Mouse (Mus musculus) lung, postnatal 14 days (tissue): Measurements from ENCODE around the gene Gm42372.

Experiments
- DNase-seq: peaks from one replicate; pipeline ENCODE4 v3.0.0; 2021

Gene Gm42372

DNA sequence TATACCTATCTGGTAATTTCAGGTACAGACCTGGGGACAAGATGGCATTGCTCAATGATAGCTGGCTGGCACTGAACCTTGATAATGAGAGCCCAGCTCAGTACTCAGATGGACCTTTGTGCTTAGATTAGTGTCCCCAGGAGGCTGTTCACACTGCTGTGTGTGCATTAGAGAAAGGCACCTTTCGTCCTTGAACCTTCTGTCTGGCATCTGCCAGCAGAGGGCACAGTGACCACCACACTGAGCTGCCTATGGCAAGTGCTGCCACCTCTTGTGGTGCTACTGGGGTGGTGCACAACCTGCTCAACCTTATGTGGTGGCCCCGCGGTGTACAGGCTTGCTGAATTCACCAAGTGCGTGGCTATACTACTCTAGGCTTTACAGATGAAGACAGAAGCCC lies 24.4 kb downstream of the Gm42372 start:
- no peak for DNase-seq

DNA sequence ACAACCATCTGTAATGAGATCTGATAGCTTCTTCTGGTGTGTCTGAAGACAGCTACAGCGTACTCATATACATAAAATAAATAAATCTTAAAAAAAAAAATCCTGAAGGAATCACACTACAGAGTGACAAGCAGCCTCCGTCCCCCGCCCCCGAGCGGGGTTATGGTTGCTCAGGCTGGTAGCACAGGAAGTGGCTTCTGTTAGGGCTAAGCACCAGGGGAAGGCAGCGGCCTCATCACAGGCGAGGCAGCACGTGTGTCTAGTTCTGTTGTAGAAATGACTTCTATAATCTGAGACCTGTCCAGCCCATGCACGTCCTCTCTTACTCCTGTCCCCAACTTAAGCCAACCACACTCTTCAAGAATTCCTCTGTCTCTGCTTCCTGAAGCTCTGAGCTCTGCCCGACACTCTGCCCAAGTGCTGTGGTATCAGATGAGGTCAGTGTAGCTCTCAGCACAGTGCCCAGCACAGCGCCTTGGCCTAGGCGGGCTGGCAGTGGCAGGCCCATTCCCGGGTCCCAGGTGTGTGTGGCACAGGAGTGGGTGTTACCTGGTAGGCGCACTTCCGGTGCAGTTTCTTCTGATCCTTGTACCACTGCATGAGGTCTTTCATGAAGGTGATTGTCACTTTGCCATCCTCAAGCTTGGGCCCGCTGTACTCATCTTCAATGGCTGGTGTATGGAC lies 26.6 kb downstream of the Gm42372 start:
- no peak for DNase-seq

DNA sequence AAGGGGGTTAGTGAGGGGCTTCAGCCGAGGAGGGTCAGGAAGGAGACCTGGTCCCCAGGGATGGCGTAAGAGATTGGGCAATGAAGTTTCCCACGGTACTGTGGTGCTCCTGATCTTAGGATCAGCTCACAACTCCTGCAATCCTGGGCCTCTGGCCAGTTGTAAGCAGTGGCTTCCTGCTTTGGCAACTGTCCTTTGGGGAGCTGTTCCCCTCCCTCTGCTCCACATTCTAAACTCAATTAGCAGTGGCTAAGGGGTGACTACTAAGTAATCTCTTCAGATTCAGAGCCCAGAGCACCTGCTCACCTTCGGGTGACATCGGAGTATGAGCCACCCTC lies 27.1 kb downstream of the Gm42372 start:
- no peak for DNase-seq

DNA sequence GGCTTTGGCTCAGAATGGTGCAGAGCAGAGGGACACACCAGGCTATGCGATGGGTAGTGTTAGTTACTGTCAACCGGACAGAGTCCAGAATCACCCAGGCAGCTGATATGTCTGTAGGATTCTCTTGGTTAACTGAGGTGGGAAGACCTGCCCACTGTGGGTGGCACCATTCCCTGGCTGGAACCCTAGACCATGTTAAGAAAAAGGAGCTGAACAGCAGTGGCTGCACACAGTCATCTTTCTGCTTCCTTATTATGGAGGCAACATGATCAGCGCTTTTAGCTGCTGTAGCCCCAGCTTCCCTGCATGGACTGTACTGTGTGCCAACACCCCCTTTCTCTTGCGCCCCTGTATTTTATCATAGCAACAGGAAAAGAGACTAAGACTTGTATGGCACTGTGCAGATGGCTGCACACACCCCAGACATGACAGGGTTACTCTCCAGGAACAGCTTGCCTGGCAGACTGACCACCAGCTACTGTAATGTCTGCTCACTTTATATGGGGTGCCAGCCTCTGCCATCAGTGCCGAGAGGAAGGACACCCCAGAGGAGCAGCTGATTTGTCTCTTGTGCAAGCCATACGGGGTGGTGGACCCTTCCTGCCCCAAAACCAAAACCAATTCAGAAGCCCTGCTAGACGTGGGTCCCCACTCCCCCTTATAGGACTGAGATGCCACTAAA lies 29.2 kb downstream of the Gm42372 start:
- DNase-seq = no peak

DNA sequence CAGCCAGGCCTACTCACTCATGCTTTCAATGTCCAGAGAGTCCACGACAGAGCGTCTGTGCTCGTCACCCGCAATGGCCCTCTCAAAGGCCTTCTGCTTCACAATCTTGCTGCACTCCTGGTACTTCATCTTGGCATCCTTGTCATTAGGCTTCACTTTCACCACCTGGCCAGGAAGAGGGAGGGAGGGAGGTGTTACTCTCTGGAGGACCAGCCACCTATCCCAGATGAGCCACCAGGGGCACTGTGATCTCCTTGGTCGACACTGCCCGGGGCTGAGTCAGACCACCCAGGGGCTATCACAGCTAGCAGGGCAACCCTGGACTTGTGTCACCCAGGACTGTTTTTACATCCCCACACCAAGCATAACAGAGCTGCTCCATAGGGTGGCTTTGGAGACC lies 32.5 kb downstream of the Gm42372 start:
- DNase-seq = no peak

DNA sequence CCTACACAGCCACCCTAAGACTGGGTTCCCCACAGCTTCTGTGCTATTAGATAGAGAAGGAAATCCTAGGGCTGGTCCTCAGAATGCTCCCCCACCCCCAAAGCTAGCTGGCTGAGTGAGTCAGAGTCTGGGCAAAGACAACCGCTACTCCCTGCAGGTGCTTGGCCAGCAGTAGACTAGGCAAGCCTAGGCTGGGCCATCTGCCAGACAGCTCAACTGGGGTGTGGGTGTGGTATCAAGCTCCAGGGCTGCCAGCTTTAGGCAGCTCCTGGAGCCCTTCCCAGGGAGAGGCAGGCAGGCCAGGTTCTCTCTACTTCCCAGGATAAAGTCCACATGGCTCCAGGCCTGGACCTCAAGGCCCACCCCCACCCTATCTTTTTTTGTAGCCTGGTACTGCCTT lies 34.1 kb downstream of the Gm42372 start:
- DNase-seq = peak; percentile 84

DNA sequence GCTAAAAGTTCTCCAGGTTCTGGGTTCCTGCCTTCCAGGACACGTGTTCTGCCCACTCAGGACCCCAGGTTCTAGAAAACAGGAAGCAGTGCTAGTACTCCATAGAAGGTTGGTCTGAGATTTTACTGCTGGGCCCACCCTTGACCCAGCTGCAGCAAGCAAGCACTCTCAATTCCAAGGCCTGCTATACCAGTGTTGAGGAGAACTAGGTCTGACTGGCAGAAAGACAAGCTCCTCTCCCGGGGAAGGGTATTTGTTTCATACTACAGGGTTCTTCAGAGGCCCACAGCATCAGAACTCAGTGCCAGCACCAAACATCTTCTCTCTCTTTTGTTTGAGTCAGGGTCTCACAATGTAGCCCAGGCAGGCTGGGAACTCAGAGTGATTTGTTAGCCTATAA lies 35.0 kb downstream of the Gm42372 start:
- DNase-seq = no peak

DNA sequence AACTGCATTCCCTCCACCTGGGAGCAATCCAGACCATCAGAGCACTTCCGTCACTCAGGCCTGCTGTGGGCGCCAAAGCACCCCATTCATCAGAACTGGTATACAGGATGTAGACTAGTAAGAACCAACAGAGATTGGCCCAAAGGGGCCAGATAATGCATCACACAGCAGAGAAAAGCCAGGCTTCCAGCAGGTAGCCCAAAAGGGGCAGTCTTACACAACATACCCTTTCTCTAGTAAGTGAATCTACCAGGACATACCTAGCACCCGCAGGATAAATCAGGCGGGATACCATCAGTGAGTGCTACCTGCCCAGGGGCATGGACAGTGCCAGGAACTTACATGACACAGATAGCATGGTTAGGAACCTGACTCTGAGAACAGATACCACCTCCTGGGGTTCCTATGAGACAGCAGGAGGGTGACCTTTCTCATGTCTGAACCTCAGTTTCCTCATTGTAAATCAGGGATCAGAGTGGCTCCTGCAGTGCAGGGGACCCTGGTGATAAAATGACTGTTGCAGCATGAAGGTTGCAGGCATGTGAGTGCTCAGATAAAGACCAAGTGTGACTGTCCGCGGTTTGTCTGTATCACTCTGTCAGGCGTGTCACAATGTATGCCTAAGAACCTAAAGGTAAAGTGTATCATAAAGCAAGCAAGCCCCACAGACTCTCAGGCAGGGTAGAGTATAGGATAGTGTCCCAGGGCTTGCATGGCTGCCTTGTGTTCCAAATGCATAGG lies 36.7 kb downstream of the Gm42372 start:
- DNase-seq = no peak

DNA sequence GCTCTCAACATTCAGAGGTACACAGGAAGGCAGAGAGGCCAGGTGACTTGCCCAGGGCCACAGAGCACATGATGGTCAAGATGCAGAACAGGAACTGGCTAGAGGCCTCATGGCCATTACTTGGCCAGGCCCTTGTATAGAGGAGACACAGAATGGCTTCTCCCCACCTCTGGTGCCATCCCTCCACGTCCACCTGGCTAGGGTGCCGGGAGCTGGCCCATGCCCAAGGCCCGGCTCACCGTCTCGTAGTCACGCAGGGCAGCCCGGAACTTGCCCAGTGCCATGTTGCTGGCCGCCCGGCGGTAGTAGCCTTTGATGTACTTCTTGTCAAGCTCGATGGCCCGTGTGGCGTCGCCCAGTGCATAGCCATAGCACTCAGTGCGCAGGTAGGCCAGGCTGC lies 39.3 kb downstream of the Gm42372 start:
- DNase-seq = no peak

DNA sequence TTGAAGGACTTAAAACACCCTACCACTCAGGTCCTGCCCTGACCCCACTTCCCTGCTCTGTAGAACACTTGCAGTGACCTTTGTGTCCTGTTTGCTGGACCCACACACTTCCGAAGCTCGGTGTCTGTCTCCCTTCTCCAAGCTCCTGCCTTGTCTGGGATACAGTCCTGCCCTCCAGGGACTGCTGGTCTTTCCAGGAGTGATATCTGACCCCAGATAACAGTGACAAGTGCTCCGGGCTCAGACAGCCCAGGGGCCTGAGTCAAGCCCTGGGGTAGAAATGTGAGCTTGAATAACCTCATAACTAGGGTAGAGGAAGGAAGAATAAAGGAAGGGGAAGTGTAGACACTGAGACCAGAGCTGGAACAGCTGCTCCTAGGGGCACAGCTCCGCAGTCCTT lies 40.8 kb downstream of the Gm42372 start:
- no peak for DNase-seq

DNA sequence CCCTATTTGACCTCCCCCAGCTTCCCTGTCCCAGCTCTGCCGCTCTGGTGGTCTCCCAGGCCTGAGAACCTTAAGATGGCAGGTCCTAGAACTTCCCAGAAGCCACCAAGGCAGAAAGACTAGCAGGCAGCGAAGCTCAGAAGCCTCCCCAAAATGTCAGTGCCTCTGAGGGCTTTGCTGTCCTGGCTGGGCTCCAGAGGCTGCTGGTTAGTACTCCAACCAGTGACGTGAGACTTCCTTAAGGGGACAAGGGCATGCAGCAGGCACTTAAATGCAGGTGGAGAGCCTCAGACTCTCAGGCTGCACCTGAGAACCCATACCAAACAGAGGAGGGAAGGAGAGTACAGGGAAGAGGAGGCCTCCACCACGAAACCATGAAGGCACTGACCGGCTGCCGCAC lies 41.3 kb downstream of the Gm42372 start:
- peak; percentile 61 for DNase-seq

DNA sequence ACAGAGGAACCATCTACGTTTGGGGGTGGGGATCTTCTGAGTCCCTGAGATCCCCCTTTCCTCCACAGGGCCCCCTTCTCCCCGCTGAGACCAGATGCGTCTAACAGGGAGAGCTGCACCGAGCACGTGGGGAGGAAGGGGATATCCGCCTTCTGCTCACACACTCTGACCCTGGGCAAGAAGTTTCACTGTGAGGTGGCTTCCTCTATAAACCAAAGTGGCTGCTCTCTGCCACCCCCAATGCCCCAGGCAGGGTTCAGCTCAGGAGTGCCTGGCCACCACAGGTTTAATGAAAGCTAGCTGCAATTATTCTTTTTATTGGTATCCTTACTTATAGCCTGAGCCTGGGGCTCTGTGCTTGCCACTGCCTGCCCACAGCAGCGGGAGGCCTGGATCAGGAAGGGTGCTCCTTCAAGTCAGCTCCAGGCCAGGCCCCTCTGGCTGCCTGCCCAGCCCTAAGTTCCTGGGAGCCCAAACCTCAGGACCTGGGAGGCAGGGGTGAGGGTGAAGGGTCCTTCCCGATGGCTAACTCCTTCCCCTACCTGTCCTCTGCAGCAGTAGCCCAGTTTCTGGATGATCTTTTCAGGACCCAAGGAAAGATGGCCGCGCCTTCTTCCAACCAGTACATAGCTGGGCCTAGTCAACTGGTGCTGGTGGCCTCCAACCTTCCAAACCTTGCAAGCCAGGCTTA lies 42.1 kb downstream of the Gm42372 start:
- DNase-seq = peak; percentile 23

DNA sequence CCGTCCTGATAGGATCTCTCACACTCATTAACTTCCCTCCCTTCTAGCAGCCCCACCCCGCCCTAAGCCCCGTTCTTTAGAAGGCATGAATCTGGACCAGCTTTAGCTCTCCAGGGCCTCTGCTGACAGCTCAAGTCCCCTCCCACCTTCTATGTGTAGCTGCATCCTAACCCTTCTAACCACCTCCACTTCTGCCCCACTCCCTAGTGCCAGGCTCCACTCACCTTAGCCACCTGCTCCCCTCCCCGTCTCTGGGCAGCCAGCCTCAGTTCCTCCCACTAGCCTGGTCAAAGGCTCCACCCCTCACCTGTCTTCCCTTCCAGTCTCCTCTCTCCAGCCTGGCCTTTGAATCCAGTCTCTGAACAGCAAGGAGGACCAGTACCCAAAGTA lies 42.6 kb downstream of the Gm42372 start:
- DNase-seq = no peak

DNA sequence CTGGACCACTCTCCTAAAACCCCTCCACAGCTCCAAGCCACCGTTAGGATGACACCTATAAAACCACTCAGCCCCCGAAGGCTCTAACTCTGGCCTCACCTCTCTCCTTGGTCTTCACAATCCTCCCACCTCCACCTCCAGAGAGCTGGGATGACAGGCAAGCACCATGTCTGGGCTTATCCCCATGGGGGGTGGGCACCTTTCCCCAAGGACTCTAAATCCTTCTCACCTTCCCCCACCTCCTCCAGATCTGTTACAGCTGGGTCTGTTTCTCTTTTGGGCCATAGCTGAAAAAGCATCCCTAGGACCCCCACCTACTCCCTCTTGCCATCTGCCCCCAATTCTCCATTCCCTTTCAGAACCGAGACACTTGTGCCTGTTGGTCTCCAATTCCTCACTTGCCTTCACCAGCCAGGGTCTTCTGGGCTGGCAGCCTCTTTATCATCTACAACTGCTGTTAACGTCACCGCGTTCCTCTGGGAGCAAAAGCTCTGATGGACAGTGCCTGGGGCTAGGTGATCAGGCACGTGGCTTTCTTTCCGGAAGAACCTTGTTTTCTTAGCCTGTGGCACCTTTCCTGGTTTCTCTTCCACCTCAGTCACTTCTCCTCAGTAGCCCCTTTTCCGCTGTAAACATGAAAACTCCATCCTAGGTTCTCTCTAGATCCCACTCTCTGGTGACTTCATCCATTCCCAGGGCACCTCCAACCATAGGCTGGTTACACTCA lies 43.2 kb downstream of the Gm42372 start:
- DNase-seq = no peak

DNA sequence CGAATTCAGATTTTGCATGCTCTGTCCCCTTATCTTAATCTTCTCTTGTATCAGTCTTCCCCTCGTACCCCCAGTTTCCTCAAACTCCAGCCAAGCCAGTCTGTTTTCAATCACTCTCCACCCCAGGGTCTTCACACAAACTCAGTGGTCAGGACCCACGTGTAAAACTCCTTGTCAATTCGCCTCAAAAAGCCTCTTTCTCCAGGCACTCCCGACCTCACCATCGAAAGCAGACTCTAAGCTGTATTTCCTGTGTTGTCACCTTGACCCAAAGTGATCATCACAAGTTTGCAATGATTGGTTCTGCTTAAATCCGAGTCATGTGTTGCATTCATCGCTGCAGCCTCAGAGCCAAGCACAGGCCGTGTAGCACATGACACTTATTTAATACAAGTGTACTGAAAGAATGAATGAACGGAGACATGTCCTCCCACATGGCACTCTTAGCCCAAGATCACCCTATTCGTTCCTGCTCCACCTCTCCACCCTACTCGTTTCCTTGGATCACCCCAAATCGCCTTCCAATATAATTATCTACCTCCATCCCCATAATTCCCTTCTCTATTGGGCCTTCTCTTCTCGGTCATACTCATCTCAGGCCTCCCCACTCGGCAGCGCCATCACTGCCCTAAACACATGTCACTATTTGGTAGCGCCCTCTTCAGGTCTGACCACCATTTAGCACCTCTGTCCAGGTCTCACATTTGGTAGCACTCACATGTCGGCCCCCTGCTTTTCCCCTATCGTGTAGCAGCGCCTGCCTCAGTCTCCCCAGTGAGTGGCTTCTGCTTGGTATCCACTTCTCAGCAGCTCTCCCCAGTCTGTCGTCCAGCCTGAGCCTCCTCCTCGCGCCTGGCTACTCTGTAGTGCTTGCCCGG lies 44.1 kb downstream of the Gm42372 start:
- DNase-seq = no peak

DNA sequence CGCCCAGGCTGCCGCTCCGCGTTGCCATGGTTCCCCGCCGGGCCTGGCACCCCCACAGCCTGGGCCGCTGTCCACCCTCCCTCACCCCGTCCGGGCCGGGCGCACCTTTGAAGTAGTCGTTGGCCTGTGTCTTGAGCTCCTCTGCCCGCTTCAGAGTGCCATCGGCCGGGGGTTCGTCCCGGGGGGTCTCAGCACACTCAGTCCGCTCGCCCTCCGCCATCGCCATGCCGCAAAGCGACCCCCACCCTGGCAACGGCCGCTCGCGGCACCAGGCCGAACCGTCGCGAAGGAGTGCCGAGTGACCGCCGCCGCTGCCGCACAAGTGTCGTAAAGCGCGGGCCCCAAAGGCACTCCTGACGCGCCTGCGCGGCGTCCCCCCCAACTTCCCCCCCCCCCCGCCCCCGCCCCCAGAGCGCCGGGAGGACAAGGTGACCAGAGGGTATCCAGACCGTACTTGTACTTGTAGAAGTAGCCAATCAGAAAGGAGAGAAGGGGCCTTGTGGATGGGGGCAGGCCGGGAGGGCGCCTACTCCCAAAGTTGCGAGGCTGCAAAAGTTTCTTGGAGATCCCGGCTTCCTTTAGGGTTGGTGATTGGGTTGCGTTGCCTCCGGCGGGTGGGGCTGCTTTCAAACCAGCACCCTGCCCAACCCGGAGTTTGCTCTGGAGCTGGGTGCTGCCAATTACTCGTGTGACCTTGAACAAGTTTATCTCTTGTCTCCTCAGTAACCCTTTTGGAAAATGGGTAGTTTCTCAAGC lies 44.9 kb downstream of the Gm42372 start, which contains the start of gene Ppp5c:
Gene Ppp5c, minus strand, starts transcription at position 337 of the 756 bp plus-strand sequence.
- peak; percentile 88 for DNase-seq

DNA sequence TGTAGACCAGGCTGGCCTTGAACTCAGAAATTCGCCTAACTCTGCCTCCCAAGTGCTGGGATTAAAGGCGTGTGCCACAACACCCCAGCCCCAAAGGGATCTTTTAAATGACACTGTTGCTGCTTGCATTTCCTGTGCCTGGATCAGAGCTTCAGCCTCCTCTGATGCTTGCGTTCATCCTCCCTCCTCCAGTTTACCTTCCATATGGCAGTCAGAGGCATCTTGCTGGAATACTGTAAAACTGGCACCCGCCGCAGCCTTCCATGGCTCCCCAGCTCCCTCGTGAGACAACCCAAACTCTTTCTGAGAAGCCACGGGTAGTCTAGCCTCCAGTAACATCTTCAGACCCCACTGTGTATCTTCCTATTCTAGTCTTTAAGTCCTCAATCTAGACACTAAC lies 46.0 kb downstream of the Gm42372 start:
- DNase-seq = no peak

DNA sequence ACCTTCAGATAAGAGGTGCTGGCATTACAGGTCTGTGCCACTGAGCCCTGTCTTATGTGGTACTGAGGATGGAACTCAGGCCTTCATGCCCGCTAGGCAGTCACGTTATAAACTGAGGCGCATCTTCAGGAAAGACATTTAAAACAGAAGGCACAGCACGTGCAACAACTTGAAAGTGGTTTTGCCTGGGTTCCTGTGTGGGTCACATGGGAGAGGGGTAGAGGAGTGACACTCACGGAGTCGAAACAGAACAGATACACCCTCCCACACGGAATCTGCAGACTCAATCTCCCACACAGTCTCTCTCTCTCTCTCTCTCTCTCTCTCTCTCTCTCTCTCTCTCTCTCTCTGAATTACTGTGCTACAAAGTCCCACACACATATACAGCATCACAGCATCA lies 47.4 kb downstream of the Gm42372 start:
- DNase-seq = no peak
